14 mouse cellular contexts compared by ENCODE assay signal in the genomic region with DNA sequence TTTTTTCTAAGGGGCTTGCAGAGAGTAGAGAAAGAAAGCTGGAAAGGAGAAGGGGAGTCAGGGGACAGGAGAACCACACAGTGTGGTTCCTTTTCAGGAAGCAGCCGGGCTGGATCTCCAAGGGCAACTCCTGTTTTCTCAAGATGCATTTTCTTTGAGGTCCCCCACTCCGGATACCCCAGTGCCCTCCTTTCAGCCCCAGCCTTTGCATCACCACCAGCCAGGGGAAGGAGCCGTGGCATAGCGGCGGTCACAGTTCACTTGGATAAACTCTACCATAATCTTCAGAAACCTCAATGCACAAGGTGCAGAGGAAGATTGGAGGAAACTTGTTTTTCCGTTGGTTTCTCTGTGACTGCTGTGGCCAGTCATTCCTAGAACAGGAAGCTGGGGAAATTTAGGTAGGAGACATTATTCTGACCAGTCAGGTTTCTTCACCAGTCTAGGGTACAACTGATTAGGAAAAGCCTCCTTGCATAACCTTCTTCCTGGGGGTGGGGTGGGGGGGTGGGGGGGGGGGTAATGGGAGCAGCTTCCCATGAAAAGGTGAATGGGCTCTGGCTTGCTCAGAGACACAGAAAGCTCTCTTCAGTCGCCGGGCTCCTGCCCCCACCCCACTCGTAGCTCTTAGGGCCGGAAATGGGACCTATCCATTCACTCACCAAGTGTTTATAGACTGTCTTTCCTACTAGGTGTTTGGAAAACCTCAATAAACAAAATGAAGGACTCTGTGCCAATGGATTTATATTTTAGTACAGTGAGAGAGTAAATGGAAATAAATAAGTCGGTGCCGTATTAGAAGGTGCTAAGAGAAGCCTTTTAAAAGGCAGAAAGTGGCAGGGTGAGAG.
DNase-seq lines count a peak whose midpoint lies in the region; ATAC-seq lines count a peak whose summit lies in the region.
"Had no signal": no experiment of that assay in that cellular context is flagged by ENCODE, and none has a peak within 500 bp of the region (broad histone marks: within the 10 kb centered on the region; RNA-seq: fewer than 3 reads in every experiment).

No protein-coding gene starts in this region.

- H3K9me3 ChIP-seq in heart, embryonic 11.5 days (replicated peaks; ENCODE audit: control insufficient read depth, low read length) = no peaks in the 10 kb centered on the region
- H3K9me3 ChIP-seq in liver, embryonic 16.5 days (replicated peaks; ENCODE audit: control insufficient read depth, low read length) = no peaks in the 10 kb centered on the region
- H3K9me3 ChIP-seq: forebrain, embryonic 12.5 days; midbrain, embryonic 13.5 days had no signal

- 62% methylated on average over 12 of the region's 12 CpGs for WGBS in heart, embryonic 11.5 days (ENCODE audit: insufficient replicate concordance)
- 14% methylated on average over 12 of the region's 12 CpGs for WGBS in liver, embryonic 16.5 days (ENCODE audit: insufficient replicate concordance)

- no peak for DNase-seq in heart, postnatal 10 days
- peak; percentile 19 for DNase-seq in c-Kit-positive CD71-positive TER-119-negative erythroid progenitor cells, embryonic 14.5 days (ENCODE audit: low read depth)
- DNase-seq in frontal cortex, adult 2 months (ENCODE audit: extremely low spot score in 1 of 2, low spot score in 1 of 2) = no peak
- DNase-seq in layer of hippocampus, adult 11-12 months (ENCODE audit: low spot score) = no peak
- no peak for DNase-seq in retina, postnatal 1 day
- DNase-seq: adrenal gland, adult 8-10 months; cerebellum, postnatal 25 days; heart, adult 11 months; kidney, postnatal 14 days had no signal

- intact Hi-C loops in heart, postnatal 10 days (cut with DNase I) = no loop called here

- H3K4me2 ChIP-seq in heart, embryonic 11.5 days = no peak overlapping the region
- peak overlapping the region; percentile 24; the same call in 1 of the 2 replicates for H3K4me2 ChIP-seq in liver, embryonic 16.5 days (ENCODE audit: low read depth, low read length)
- H3K4me2 ChIP-seq: forebrain, embryonic 12.5 days; midbrain, embryonic 13.5 days had no signal

- H3K9ac ChIP-seq in heart, embryonic 11.5 days (ENCODE audit: low read depth, low read length) = no peak overlapping the region
- no peak overlapping the region for H3K9ac ChIP-seq in liver, embryonic 16.5 days (ENCODE audit: low read depth, low read length)
- H3K9ac ChIP-seq: forebrain, embryonic 12.5 days; midbrain, embryonic 13.5 days had no signal

- no peak overlapping the region for H3K4me3 ChIP-seq in heart, embryonic 11.5 days (ENCODE audit: low read depth, low read length)
- H3K4me3 ChIP-seq in liver, embryonic 16.5 days (ENCODE audit: low read depth, low read length) = no peak overlapping the region
- H3K4me3 ChIP-seq: forebrain, embryonic 12.5 days; midbrain, embryonic 13.5 days had no signal

- H3K4me1 ChIP-seq in heart, embryonic 11.5 days (ENCODE audit: control insufficient read depth, insufficient read depth, low read length) = no peaks in the 10 kb centered on the region
- no peaks in the 10 kb centered on the region; the same call in 1 of the 2 replicates for H3K4me1 ChIP-seq in liver, embryonic 16.5 days (ENCODE audit: control insufficient read depth, low read depth, low read length)
- H3K4me1 ChIP-seq: forebrain, embryonic 12.5 days; midbrain, embryonic 13.5 days had no signal

- H3K36me3 ChIP-seq in heart, embryonic 11.5 days (ENCODE audit: control insufficient read depth, insufficient read depth, low read length) = no peaks in the 10 kb centered on the region
- H3K36me3 ChIP-seq in liver, embryonic 16.5 days (ENCODE audit: control insufficient read depth, insufficient read depth) = no peaks in the 10 kb centered on the region
- H3K36me3 ChIP-seq: forebrain, embryonic 12.5 days; midbrain, embryonic 13.5 days had no signal

- H3K27me3 ChIP-seq in heart, embryonic 11.5 days (ENCODE audit: control insufficient read depth, insufficient read depth, low read length) = no peaks in the 10 kb centered on the region
- no peaks in the 10 kb centered on the region for H3K27me3 ChIP-seq in liver, embryonic 16.5 days (ENCODE audit: control insufficient read depth, insufficient read depth, low read depth, low read length)
- H3K27me3 ChIP-seq: forebrain, embryonic 12.5 days had no signal

- 0 out of 2 replicates have a peak, but pooled peaks have one; percentile 14 for ATAC-seq in heart, embryonic 11.5 days (replicated peaks; ENCODE audit: insufficient number of reproducible peaks, low FRiP score, low TSS enrichment)
- ATAC-seq in liver, embryonic 16.5 days (ENCODE audit: low read depth) = peak; percentile 48; the same call in 1 of the 2 replicates
- ATAC-seq in megakaryocyte, adult 5-6 weeks (ENCODE audit: poor library complexity, severe bottlenecking) = peak; percentile 56
- ATAC-seq: midbrain, embryonic 13.5 days had no signal

- H3K27ac ChIP-seq in heart, embryonic 11.5 days (ENCODE audit: low read depth, low read length) = no peak overlapping the region
- peak overlapping the region; percentile 10; the same call in 1 of the 2 replicates for H3K27ac ChIP-seq in liver, embryonic 16.5 days (ENCODE audit: low read length)
- H3K27ac ChIP-seq: forebrain, embryonic 12.5 days; midbrain, embryonic 13.5 days had no signal
